Mouse (Mus musculus): ENCODE measurements around the gene Rfxap.

Rfxap gene

GRCm38 (mm10) chr3:54807666-54808217 is at the start of gene Rfxap:
Gene Rfxap, minus strand, starts transcription at chr3:54807791.
- in situ Hi-C loops (cut with MboI, MseI), result no loop called here

GRCm38 (mm10) chr3:54835421-54835820 is 27.8 kb upstream of the Rfxap start:
- in situ Hi-C loops (cut with MboI, MseI), result no loop called here

GRCm38 (mm10) chr3:54832491-54832890 is 24.9 kb upstream of the Rfxap start:
- in situ Hi-C loops (cut with MboI, MseI), result no loop called here

GRCm38 (mm10) chr3:54822526-54822925 is 14.9 kb upstream of the Rfxap start:
- in situ Hi-C loops (cut with MboI, MseI), result no loop called here

- in situ Hi-C loops (cut with MboI, MseI), result loop anchor here (10.0 kb wide), 1 partner anchor 250 kb away; no protein-coding TSS in a partner anchor
Observed at GRCm38 (mm10) chr3:54815292-54815691, 7.7 kb upstream of the Rfxap start.

GRCm38 (mm10) chr3:54814622-54815021 is 7.0 kb upstream of the Rfxap start:
- in situ Hi-C loops (cut with MboI, MseI), result loop anchor here (10.0 kb wide), 1 partner anchor 250 kb away; no protein-coding TSS in a partner anchor

GRCm38 (mm10) chr3:54813418-54813988 is 5.9 kb upstream of the Rfxap start:
- in situ Hi-C loops (cut with MboI, MseI), result loop anchor here (10.0 kb wide), 1 partner anchor 251 kb away; no protein-coding TSS in a partner anchor

- in situ Hi-C loops (cut with MboI, MseI), result loop anchor here (10.0 kb wide), 1 partner anchor 253 kb away; no protein-coding TSS in a partner anchor
Observed at GRCm38 (mm10) chr3:54811616-54812015, 4.0 kb upstream of the Rfxap start.

- in situ Hi-C loops (cut with MboI, MseI), result no loop called here
Observed at GRCm38 (mm10) chr3:54809111-54809510, 1.5 kb upstream of the Rfxap start.

- in situ Hi-C loops (cut with MboI, MseI), result no loop called here
Observed at GRCm38 (mm10) chr3:54807061-54807661, 430 bp downstream of the Rfxap start.

GRCm38 (mm10) chr3:54803713-54804112 is 3.9 kb downstream of the Rfxap start:
- in situ Hi-C loops (cut with MboI, MseI), result no loop called here

- in situ Hi-C loops (cut with MboI, MseI), result no loop called here
Observed at GRCm38 (mm10) chr3:54797211-54797610, 10.4 kb downstream of the Rfxap start.

- in situ Hi-C loops (cut with MboI, MseI), result no loop called here
Observed at GRCm38 (mm10) chr3:54795806-54796205, 11.8 kb downstream of the Rfxap start.

- in situ Hi-C loops (cut with MboI, MseI), result no loop called here
Observed at GRCm38 (mm10) chr3:54795379-54795778, 12.2 kb downstream of the Rfxap start.

- in situ Hi-C loops (cut with MboI, MseI), result no loop called here
Observed at GRCm38 (mm10) chr3:54793762-54794161, 13.8 kb downstream of the Rfxap start.

GRCm38 (mm10) chr3:54791822-54792677 is 15.5 kb downstream of the Rfxap start:
- in situ Hi-C loops (cut with MboI, MseI), result no loop called here

- in situ Hi-C loops (cut with MboI, MseI), result no loop called here
Observed at GRCm38 (mm10) chr3:54790601-54791000, 17.0 kb downstream of the Rfxap start.

GRCm38 (mm10) chr3:54775989-54776631 is 31.5 kb downstream of the Rfxap start:
- in situ Hi-C loops (cut with MboI, MseI), result no loop called here

GRCm38 (mm10) chr3:54773613-54774012 is 34.0 kb downstream of the Rfxap start:
- in situ Hi-C loops (cut with MboI, MseI), result no loop called here

- in situ Hi-C loops (cut with MboI, MseI), result no loop called here
Observed at GRCm38 (mm10) chr3:54769349-54770275, 38.0 kb downstream of the Rfxap start.
